Comparison of ENCODE assay signal across 17 mouse cellular contexts in genomic region chr12:36017791-36018190, GRCm38 (mm10). TPM values are rescaled to one million over a fixed set of nuclear protein-coding genes. Genes with fewer than 3 reads are reported as not detected.
A peak's percentile ranks its signal among the peaks of the same experiment; 100 is the strongest.
DNase-seq lines count a peak whose midpoint lies in the region; ATAC-seq and TF ChIP-seq lines count a peak whose summit lies in the region.
"Had no signal": no experiment of that assay in that cellular context is flagged by ENCODE, and none has a peak within 500 bp of the region (broad histone marks: within the 10 kb centered on the region; RNA-seq: fewer than 3 reads in every experiment).

No protein-coding gene starts in this region.

- H3K27ac ChIP-seq in intestine, embryonic 14.5 days (ENCODE audit: low read depth): no peak overlapping the region
- H3K27ac ChIP-seq in intestine, embryonic 16.5 days (ENCODE audit: low read length): no peak overlapping the region
- H3K27ac ChIP-seq in testis, adult 2 months (ENCODE audit: control insufficient read depth, insufficient read depth, low read depth, low read length): no peak overlapping the region
- no peak overlapping the region for H3K27ac ChIP-seq in hindbrain, embryonic 16.5 days (ENCODE audit: low read depth, low read length)
- H3K27ac ChIP-seq: embryonic facial prominence, embryonic 12.5 days; lung, embryonic 15.5 days had no signal

- no peak overlapping the region for H3K9ac ChIP-seq in intestine, embryonic 14.5 days (ENCODE audit: low read length)
- no peak overlapping the region for H3K9ac ChIP-seq in intestine, embryonic 16.5 days (ENCODE audit: low read depth, low read length)
- no peak overlapping the region for H3K9ac ChIP-seq in hindbrain, embryonic 16.5 days (ENCODE audit: low read depth, low read length)
- H3K9ac ChIP-seq: embryonic facial prominence, embryonic 12.5 days; forebrain, postnatal 0 days; lung, embryonic 15.5 days had no signal

- H3K4me3 ChIP-seq in intestine, embryonic 14.5 days (ENCODE audit: low read depth, low read length): no peak overlapping the region
- no peak overlapping the region for H3K4me3 ChIP-seq in intestine, embryonic 16.5 days (ENCODE audit: low read length)
- H3K4me3 ChIP-seq in testis, adult 2 months (ENCODE audit: control insufficient read depth, low read depth, low read length): no peak overlapping the region
- H3K4me3 ChIP-seq in hindbrain, embryonic 16.5 days (ENCODE audit: low read length): no peak overlapping the region
- H3K4me3 ChIP-seq: embryonic facial prominence, embryonic 12.5 days; lung, embryonic 15.5 days had no signal

- no peaks in the 10 kb centered on the region for H3K27me3 ChIP-seq in intestine, embryonic 14.5 days (replicated peaks; ENCODE audit: control insufficient read depth, insufficient read depth, low read length)
- no peaks in the 10 kb centered on the region for H3K27me3 ChIP-seq in intestine, embryonic 16.5 days (replicated peaks; ENCODE audit: control insufficient read depth, insufficient read depth, low read length)
- no peaks in the 10 kb centered on the region for H3K27me3 ChIP-seq in testis, adult 2 months (ENCODE audit: control insufficient read depth, insufficient read depth, low read length)
- no peaks in the 10 kb centered on the region for H3K27me3 ChIP-seq in splenic B cell, adult 2 months (ENCODE audit: control insufficient read depth, insufficient read depth, low read length, poor library complexity, severe bottlenecking)
- H3K27me3 ChIP-seq in hindbrain, embryonic 16.5 days (replicated peaks; ENCODE audit: control insufficient read depth, insufficient read depth, low read length): no peaks in the 10 kb centered on the region
- H3K27me3 ChIP-seq: embryonic facial prominence, embryonic 12.5 days; lung, embryonic 15.5 days had no signal

- no peaks in the 10 kb centered on the region for H3K4me1 ChIP-seq in intestine, embryonic 14.5 days (replicated peaks; ENCODE audit: control insufficient read depth, insufficient read depth, low read length)
- no peaks in the 10 kb centered on the region; the same call in 1 of the 2 replicates for H3K4me1 ChIP-seq in intestine, embryonic 16.5 days (ENCODE audit: control insufficient read depth, insufficient read depth, low read length)
- no peaks in the 10 kb centered on the region for H3K4me1 ChIP-seq in testis, adult 2 months (ENCODE audit: control insufficient read depth, insufficient read depth, low read length)
- no peaks in the 10 kb centered on the region for H3K4me1 ChIP-seq in hindbrain, embryonic 16.5 days (ENCODE audit: control insufficient read depth, insufficient read depth, low read depth, low read length)
- H3K4me1 ChIP-seq: embryonic facial prominence, embryonic 12.5 days; lung, embryonic 15.5 days had no signal

- H3K36me3 ChIP-seq in intestine, embryonic 14.5 days (ENCODE audit: control insufficient read depth, insufficient read depth, low read length): no peaks in the 10 kb centered on the region
- peaks cover 3% of the 10 kb centered on the region; the same call in 1 of the 2 replicates for H3K36me3 ChIP-seq in intestine, embryonic 16.5 days (ENCODE audit: control insufficient read depth, insufficient read depth, low read length)
- H3K36me3 ChIP-seq in testis, adult 2 months (ENCODE audit: control insufficient read depth, insufficient read depth, low read length): no peaks in the 10 kb centered on the region
- H3K36me3 ChIP-seq in splenic B cell, adult 2 months (ENCODE audit: control insufficient read depth, insufficient read depth, low read length, poor library complexity, severe bottlenecking): peaks cover 17% of the 10 kb centered on the region
- peaks cover 29% of the 10 kb centered on the region for H3K36me3 ChIP-seq in hindbrain, embryonic 16.5 days (ENCODE audit: control insufficient read depth, insufficient read depth, low read length)

- H3K9me3 ChIP-seq in intestine, embryonic 14.5 days (ENCODE audit: control insufficient read depth, low read length): 0 out of 2 replicates have a peak, but pooled peaks cover 2% of the 10 kb centered on the region
- no peaks in the 10 kb centered on the region; the same call in 1 of the 2 replicates for H3K9me3 ChIP-seq in intestine, embryonic 16.5 days (ENCODE audit: control insufficient read depth, low read length)
- H3K9me3 ChIP-seq in hindbrain, embryonic 16.5 days (ENCODE audit: control insufficient read depth, low read length): no peaks in the 10 kb centered on the region
- H3K9me3 ChIP-seq: embryonic facial prominence, embryonic 12.5 days; lung, embryonic 15.5 days had no signal

- TF ChIP-seq POLR2A in testis, adult 2 months (IDR thresholded peaks at IDR 0.05; ENCODE audit: control insufficient read depth, low read depth, low read length): no peak

- WGBS in intestine, embryonic 14.5 days: 73% methylated on average over 2 of the region's 2 CpGs
- WGBS in intestine, embryonic 16.5 days: 85% methylated on average over 2 of the region's 2 CpGs
- 88% methylated on average over 2 of the region's 2 CpGs for WGBS in hindbrain, embryonic 16.5 days

- no peak overlapping the region for H3K4me2 ChIP-seq in intestine, embryonic 14.5 days (ENCODE audit: low read length)
- H3K4me2 ChIP-seq in intestine, embryonic 16.5 days (ENCODE audit: low read depth, low read length): no peak overlapping the region
- no peak overlapping the region for H3K4me2 ChIP-seq in hindbrain, embryonic 16.5 days (ENCODE audit: low read length)
- H3K4me2 ChIP-seq: embryonic facial prominence, embryonic 12.5 days; lung, embryonic 15.5 days had no signal

- DNase-seq in intestine, embryonic 14.5 days (ENCODE audit: low spot score): peak; percentile 45
- no peak for DNase-seq in testis, postnatal 10 days (ENCODE audit: low spot score)
- DNase-seq in T-cell, adult 2 months (ENCODE audit: low spot score): peak; percentile 27
- peak; percentile 33 for DNase-seq in splenic B cell, adult 2 months (ENCODE audit: low read depth, low spot score)
- DNase-seq in left cerebral cortex, adult 11 months (ENCODE audit: low spot score): no peak
- DNase-seq: cerebellum, adult 11 months; forebrain, postnatal 0 days; heart, adult 18-20 months; kidney, adult 18-20 months; kidney, postnatal 10 days; midbrain, embryonic 14.5 days had no signal

- no peak for ATAC-seq in intestine, embryonic 14.5 days (replicated peaks; ENCODE audit: low FRiP score, low TSS enrichment, low read depth)
- ATAC-seq in intestine, embryonic 16.5 days: no peak
- ATAC-seq in hindbrain, embryonic 16.5 days: no peak
- ATAC-seq: forebrain, postnatal 0 days had no signal

- TF ChIP-seq CTCF in testis, adult 2 months (IDR thresholded peaks at IDR 0.05; ENCODE audit: control insufficient read depth, insufficient read depth, insufficient replicate concordance, low read depth, low read length): peak; percentile 28; the same call in 1 of the 2 replicates

RNA-seq across cellular contexts. Expression of gene Tspan13, which starts 24.5 kb away (rescaled TPM):
- 90.6 and 97.3 TPM in 2 replicates for polyA plus RNA-seq in intestine, embryonic 14.5 days (2014; fragmentation: Nextera tagmentation; extraction: Ambion mirVana)
- 151 and 157 TPM in 2 replicates for polyA plus RNA-seq in intestine, embryonic 16.5 days (2015; fragmentation: Nextera tagmentation; extraction: Ambion mirVana)
- polyA plus RNA-seq in testis, adult 2 months (2012; rRNA removed): 12.0 and 13.5 TPM in 2 replicates
- 378 and 391 TPM in 2 replicates for polyA plus RNA-seq in hindbrain, embryonic 16.5 days (2015; fragmentation: Nextera tagmentation; extraction: Ambion mirVana)

RNA-seq across cellular contexts. Expression of gene Agr2, which starts 25.1 kb away (rescaled TPM):
- 33.5 and 64.9 TPM in 2 replicates for polyA plus RNA-seq in intestine, embryonic 14.5 days (2014; fragmentation: Nextera tagmentation; extraction: Ambion mirVana)
- polyA plus RNA-seq in intestine, embryonic 16.5 days (2015; fragmentation: Nextera tagmentation; extraction: Ambion mirVana): 408 and 430 TPM in 2 replicates
- polyA plus RNA-seq in testis, adult 2 months (2012; rRNA removed): 0.24 TPM in 1 of 2 replicates, not detected in the other
- not detected in 2 replicates for polyA plus RNA-seq in hindbrain, embryonic 16.5 days (2015; fragmentation: Nextera tagmentation; extraction: Ambion mirVana)
- polyA plus RNA-seq: hindbrain, embryonic 11.5 days; midbrain, embryonic 14.5 days had no signal

Comparison
In these comparisons a context has a peak if more than half of its experiments do, and no peak if none do; other contexts are left out.
1. DNase-seq: peak in intestine, embryonic 14.5 days (single experiment), T-cell, adult 2 months (single experiment) and splenic B cell, adult 2 months (single experiment); none in testis, postnatal 10 days (single experiment) and left cerebral cortex, adult 11 months (single experiment).
2. RNA of gene Agr2, which starts 25.1 kb away (polyA plus RNA-seq): 408 to 430 TPM in intestine, embryonic 16.5 days and 33.5 to 64.9 TPM in intestine, embryonic 14.5 days; not detected in hindbrain, embryonic 16.5 days and 0.24 TPM in testis, adult 2 months; every median in the first group is over 10 times any median in the second.